Mouse (Mus musculus) E14TG2a.4 (cell line): ENCODE measurements at regions not wholly inside any gene's neighbourhood (a gene's known extent, or its start where the extent isn't known, plus 50 kb on each side); places are given as distances from the start of the nearest gene placed in this dataset.

Experiments
- CTCF ChIP-seq: conservative IDR thresholded peaks from 2 replicates; pipeline ENCODE4 v1.5.1; 2014; ENCODE audit warnings: low read length
- NANOG ChIP-seq: IDR thresholded peaks from 2 replicates; pipeline ENCODE4 v1.6.1; 2014; ENCODE audit warnings: borderline replicate concordance, low read length, mixed read lengths
- POU5F1 ChIP-seq: IDR thresholded peaks from 2 replicates; pipeline ENCODE4 v1.6.1; 2014; ENCODE audit warnings: low read length, borderline replicate concordance

DNA sequence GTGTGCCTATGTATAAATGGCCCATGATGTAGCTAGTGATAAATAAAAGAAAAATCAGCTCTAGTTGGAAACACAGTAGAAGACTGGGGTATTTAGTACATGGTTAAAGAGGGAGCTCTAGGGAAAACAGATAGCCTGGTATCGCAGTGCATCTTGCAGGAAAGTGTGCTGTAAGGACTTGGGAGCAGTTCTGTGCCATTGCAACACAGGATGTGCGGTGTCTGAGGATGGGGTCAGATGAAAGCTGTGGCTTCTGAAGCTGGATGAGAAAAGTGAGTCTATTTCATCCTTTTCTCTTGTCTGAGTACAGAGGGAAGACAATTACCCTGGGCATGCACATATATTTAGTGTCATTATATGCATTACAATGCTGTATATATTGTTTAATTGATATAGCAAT lies 761.6 kb upstream of the Lrrc6 start:
- TF ChIP-seq CTCF = no peak
- TF ChIP-seq POU5F1 = no peak
- TF ChIP-seq NANOG = no peak
